Mouse (Mus musculus): Measurements from ENCODE around the gene Kcnq4.
A peak's percentile ranks its signal among the peaks of the same experiment; 100 is the strongest.

Gene Kcnq4

DNA sequence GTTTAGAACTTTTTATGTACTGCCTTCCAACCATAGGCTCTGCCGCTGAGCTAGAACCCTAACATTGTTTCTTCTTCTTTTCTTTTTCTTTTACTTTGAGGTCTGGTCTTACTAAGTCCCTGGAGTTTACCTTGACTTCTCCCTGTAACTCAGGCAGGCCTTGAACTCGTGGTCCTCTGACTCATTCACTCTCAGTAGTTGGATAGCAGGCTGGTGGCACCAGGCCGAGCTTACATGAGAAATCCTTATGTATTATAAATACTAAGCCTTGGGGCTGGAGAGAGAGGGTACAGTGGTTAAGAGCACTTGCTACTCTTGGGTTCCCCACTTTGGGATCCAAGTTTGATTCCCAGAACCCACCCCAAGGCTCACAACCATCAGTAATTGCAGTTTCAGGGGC, 74.8 kb downstream of the Kcnq4 start:
- no peak for DNase-seq (ENCODE audit: extremely low read depth, low read depth)

DNA sequence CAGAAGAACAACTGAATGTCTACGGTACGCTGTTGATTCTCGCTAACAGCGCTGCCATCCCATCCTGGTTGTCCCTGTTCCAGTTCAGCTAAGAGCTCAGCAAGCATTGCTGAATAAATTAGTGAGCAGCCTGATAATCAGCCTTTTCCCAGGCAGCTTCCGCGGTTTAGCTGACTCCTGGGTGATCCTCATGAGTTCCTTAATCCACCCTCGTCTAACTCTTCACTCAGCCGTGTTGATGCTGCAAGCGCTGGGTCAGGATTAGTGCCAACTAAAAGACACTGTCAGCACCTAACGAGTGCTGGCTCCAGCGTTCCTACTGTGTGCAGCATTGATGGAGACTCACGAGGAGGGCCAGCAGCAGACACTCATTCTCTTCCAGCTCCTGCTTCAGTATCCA, 77.4 kb downstream of the Kcnq4 start:
- DNase-seq (ENCODE audit: extremely low read depth, low read depth), result no peak

DNA sequence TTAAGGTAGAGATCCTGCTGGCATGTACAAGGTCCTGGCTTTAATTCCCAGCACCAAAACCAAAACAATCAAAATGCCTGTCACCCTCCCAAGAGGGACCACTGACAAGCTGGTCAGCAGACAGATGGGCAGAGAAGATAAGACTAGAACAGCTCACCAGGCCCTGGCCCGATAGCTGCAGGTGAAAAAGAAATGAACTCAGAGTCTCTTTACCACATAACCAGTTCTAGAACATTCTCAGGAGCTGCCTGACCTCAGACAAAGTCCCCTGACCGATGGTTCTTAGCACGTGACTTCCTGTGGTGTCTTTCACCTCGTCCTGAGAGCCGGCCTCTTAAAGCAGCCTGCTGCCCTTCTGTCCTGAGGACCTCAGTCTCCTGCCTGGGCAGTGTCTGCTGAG, 78.8 kb downstream of the Kcnq4 start:
- DNase-seq (ENCODE audit: extremely low read depth, low read depth), result no peak

DNA sequence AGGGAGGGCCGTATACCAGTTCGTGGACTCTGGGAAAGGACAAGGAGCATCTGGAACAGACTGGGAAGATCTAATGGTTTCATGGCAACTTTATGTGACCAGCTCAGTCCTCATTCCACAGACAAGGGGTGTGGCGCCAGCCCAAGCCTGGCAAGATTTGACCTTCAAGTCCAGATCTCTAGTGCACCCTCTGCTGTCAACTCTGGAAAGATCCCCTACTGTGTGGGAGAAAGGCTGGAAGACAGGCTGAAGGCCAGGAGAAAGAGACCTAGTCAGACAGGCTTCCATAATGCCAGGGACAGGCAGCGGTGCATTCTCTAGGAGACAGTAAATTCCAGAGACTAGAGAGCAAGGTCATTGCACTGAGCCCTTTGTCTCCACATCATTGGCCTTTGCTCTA, 79.9 kb downstream of the Kcnq4 start:
- no peak for DNase-seq (ENCODE audit: extremely low read depth, low read depth)

DNA sequence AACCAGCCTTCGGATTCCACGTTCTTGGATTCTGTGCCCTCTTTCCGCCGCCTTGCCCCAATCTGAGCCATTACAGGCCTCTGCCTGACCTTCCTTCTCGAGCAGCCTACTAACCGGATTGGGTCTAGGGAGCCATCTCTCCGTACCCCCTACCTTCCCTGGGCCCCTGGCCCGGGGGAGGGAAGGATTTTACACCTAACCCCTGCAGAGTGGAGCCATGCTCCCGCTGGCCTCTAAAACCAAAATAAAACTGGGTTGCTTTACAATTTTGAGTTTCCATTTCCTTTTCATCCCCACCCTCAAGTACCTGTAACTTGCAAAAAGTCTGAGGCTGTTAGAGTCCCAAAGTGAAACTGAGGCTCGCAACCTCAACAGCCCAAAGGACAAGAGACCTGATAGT, 80.9 kb downstream of the Kcnq4 start:
- no peak for DNase-seq (ENCODE audit: extremely low read depth, low read depth)

DNA sequence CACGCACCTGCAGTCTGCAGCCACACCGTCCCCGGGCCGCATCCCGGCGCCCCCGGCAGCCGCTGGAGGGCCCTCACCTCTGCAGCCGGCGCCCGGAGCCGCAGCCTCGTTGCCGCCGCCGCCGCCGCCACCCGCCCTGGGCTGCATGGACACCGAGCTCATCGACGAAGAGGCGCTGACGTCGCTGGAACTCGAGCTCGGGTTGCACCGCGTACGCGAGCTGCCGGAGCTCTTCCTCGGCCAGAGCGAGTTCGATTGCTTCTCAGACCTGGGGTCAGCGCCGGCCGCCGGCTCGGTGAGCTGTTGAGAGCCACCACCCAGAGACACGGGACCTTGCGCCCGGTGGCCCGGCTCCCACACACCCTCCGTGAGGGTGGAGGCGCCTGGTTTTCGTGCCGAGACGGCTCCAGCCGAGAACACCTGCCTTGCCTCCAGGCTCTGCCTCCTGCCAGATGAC, 81.3 kb downstream of the Kcnq4 start:
- no peak for DNase-seq (ENCODE audit: extremely low read depth, low read depth)

DNA sequence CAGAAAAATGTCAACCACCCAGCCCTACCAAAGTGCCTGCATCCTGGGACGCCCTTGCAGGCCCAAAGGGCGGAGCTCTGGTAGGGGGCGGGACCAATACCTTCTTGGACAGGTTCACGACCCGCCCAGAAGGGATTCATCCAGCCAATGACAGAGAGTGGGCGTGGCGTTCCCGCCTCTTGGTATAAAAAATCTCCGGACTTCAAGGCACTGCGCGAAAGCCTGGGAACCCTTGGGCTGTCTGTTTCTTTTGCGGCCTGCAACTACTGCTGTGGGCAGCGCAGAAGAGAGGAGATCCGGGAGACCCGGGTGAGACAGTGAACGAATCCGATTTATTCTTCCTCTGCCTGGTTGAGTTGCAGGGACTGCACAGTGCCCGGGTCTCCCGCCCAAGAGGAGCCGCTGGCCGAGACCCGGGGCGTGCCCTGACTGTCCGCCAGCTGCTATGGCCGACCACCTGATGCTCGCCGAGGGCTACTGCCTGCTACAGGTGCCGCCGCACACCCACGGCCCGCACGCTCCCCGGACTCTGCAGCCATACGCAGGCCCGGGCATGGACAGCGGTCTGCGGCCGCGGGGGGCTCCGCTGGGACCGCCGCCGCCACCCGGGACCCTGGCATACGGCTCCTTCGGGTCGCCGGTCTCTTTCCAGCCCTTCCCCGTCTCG, 81.9 kb downstream of the Kcnq4 start, which contains the start of gene Cited4:
TSS of gene Cited4 (plus strand) at position 215 of the 667 bp plus-strand sequence.
- peak; percentile 94 for DNase-seq (ENCODE audit: extremely low read depth, low read depth)

DNA sequence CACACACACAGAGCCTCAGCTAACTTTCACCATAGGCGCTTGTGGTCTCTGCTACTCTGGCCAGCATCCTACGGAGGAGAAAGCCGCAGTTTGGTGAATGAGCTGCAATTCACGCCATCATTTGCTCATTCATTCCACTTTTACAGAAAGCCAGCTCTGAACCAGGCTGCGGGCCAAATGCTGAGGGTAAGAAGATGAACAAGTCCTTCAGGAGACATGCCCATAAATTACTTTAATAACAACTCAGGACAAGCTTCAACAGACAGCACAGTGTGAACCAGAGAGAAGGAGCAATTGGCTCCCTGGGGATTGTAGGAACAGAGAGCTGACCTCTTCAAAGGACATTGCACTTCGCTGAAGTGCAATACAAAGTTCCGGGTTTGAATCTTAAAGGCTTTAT, 82.6 kb downstream of the Kcnq4 start:
- no peak for DNase-seq (ENCODE audit: extremely low read depth, low read depth)

DNA sequence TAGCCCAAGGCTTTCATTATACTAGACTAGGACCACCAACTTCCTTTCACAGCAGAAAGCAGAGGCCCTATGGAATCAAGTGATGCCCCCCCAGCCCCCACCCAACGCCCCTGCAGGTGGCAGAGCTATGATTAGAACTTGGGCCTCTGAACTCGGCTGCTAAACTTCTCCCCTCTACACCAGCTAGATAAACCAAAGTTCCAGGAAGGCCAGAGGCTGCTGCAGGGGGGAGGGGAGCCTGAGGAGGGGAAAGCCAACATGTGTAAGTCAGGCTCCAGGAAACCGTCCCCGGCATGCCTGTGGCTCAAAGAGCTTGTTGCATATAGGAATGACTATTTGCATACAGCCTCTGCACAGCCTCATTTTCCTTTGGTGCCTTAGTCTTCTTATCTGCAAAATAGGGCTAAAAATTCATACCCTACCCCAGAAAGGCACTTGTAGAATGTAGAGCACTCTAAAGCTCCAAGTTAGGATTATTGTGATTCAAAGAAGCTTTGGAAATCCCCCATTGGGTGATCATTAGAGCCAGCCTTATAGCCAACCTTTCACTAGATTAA, 83.2 kb downstream of the Kcnq4 start:
- DNase-seq (ENCODE audit: extremely low read depth, low read depth), result peak; percentile 90

DNA sequence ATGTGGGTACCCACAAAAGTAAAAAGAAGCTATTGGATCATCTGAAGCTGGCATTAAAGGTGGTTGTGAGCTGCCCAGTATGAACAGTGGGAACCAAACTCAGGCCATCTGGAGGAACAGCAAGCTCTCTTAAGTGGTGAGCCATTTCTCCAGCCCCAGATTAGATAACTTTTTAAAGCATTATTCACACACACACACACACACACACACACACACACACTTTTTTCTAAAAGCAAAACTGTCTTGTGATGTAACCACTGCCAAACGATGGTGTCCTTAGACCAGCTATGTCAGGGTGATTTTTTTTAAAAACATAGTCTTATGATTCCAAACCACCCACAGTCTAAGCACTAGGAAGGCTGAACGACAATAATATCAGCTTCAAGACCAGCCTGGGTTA, 83.8 kb downstream of the Kcnq4 start:
- DNase-seq (ENCODE audit: extremely low read depth, low read depth), result no peak

DNA sequence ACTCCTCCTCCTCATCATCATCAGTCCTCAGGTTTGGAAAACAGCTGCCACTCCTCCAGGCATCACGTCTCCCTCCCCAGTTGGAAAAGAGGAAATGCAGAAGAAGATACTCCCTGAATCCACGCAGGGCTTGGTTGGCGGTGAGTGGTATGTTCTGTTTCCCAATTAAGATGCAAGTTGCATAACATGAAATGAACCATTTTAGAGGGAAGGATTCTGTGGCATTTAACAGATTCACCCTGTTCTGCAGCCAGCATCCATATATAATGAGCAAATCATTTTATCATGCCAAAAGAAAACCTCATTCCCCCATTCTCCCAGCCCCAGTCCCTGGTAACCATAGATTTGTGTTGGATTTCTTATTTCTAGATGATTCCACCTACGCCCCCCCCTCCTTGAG, 87.9 kb downstream of the Kcnq4 start:
- DNase-seq (ENCODE audit: extremely low read depth, low read depth), result no peak

DNA sequence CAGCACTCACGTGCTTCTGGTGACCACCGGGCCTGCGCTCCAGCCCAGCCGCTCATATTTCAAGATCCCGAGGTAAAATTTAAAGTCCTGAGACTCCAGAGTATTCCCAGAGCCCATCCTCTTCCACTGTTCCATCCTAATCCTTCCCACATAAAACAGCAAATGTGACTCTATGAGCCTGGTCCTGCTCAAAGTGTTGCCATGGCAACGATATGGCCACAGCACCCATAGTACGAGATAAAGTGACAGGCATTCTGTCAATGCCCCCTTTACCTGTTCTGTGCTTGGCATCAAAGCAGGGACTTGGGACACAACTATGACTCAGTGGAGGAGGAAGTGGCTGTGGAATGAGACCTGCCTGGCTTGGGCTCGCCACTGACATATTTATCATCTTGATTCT, 92.5 kb downstream of the Kcnq4 start:
- DNase-seq (ENCODE audit: extremely low read depth, low read depth), result no peak

DNA sequence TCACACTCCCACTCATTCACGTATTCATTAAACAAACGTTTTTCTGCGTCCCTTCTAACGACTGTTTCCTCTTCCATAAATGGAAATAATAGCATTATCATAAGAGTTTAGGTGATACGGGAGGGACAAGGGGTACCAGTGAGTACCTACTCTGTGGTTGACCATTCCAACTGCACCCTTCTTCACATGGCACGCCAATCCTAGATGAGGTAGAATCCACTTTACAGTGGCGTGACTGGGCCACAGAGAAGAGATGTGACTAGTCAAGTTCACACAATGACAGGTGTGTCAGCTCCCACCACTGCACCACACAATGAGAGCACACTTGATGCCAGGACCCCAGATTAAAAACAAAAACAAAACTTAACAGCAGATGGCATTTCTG, 98.2 kb downstream of the Kcnq4 start:
- DNase-seq (ENCODE audit: extremely low read depth, low read depth), result no peak

DNA sequence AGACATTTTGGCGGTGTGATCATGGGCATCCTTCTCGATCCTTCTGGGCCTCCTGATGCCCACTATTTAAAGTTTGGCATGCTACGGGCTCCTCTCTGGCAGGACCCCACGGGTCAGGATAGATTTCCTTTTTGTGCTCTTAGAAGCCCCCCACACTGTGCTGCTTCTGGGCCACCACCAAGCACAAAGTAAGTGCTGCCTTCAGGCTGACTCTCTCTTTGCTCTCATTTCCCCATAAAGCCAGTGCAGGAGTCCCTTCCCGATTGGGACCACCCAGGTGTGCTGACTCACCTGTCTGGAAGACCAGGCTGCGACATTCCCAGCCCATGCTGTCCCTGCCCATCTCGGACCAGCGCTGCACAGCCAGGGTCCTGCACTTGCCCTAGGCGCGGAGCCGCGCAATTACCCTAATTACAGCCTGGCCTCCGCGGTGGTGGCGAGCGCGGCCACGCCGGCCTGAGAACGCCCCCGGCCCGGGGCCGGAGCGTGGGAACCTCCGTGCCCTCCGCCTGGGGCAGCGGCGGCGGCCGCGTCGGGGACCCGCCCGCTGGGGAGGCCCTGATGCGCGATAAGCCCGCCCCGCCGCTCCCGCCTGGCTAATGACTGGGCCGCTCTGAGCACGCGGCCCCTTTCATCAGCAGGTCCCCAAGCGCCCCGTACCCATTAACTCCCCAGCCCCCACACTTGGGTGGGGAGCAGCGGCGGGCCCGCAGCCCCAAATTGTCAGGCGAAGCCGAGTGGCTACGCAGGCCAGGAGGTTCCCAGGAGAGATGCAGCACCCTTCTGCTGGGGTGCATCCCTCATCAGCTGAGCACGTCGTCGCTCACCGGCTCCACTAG, 98.8 kb downstream of the Kcnq4 start:
- DNase-seq (ENCODE audit: extremely low read depth, low read depth), result no peak

Data from MEL-GATA-1-ER (cell line).